Mouse (Mus musculus) liver, embryonic 15.5 days (tissue): ENCODE measurements at regions not wholly inside any gene's neighbourhood (a gene's known extent, or its start where the extent isn't known, plus 50 kb on each side); places are given as distances from the start of the nearest gene placed in this dataset.

Source experiments
- ATAC-seq: fragments of 200-750 bp; cut with Nextera tagmentation; 2 replicates; pipeline ENCODE4 v1.8.0; 2017; ENCODE audit warnings: moderate number of reproducible peaks, mild to moderate bottlenecking, moderate library complexity; ENCODE audit not compliant: insufficient read depth
- H3K27ac ChIP-seq: fragments of 300-500 bp; sonication (generic); replicated peaks from 2 replicates; pipeline ENCODE4 v1.5.1; 2015; ENCODE audit warnings: mild to moderate bottlenecking, inconsistent platforms
- H3K27me3 ChIP-seq: fragments of 300-500 bp; sonication (generic); 2 replicates; pipeline ENCODE4 v1.6.1; 2015; ENCODE audit warnings: mild to moderate bottlenecking, inconsistent platforms
- H3K36me3 ChIP-seq: fragments of 300-500 bp; sonication (generic); replicated peaks from 2 replicates; pipeline ENCODE4 v1.6.1; 2015; ENCODE audit warnings: moderate library complexity, mild to moderate bottlenecking, inconsistent platforms
- H3K4me1 ChIP-seq: fragments of 300-500 bp; sonication (generic); replicated peaks from 2 replicates; pipeline ENCODE4 v1.6.1; 2015; ENCODE audit warnings: inconsistent platforms
- H3K4me2 ChIP-seq: fragments of 300-500 bp; sonication (generic); 2 replicates; pipeline ENCODE4 v1.6.1; 2015; ENCODE audit warnings: moderate library complexity, mild to moderate bottlenecking, inconsistent platforms
- H3K4me3 ChIP-seq: fragments of 300-500 bp; sonication (generic); replicated peaks from 2 replicates; pipeline ENCODE4 v1.5.1; 2015; ENCODE audit warnings: mild to moderate bottlenecking, inconsistent platforms
- H3K9ac ChIP-seq: fragments of 300-500 bp; sonication (generic); 2 replicates; pipeline ENCODE4 v1.6.1; 2015; ENCODE audit warnings: moderate library complexity, mild to moderate bottlenecking, inconsistent platforms
- H3K9me3 ChIP-seq: fragments of 300-500 bp; sonication (generic); replicated peaks from 2 replicates; pipeline ENCODE4 v1.6.1; 2016; ENCODE audit warnings: inconsistent platforms
- WGBS: fragments of 180-500 bp; shearing (Covaris S2); methylation state at CpG from one replicate; pipeline ENCODE4 v1.1.7; 2015; ENCODE audit warnings: mixed read lengths; ENCODE audit not compliant: insufficient replicate concordance; 5-methylcytosine and 5-hydroxymethylcytosine counted together

- H3K9ac ChIP-seq, result no peak overlapping the region
- H3K9me3 ChIP-seq, result no peaks in the 10 kb centered on the region
- no peak overlapping the region for H3K4me3 ChIP-seq
- no peaks in the 10 kb centered on the region for H3K27me3 ChIP-seq
- 59% methylated on average over 15 of the region's 15 CpGs for WGBS
- H3K36me3 ChIP-seq, result no peaks in the 10 kb centered on the region
- no peaks in the 10 kb centered on the region for H3K4me1 ChIP-seq
- H3K4me2 ChIP-seq, result no peak overlapping the region
- no peak overlapping the region for H3K27ac ChIP-seq
- no peak for ATAC-seq
These were observed 90.2 kb upstream of the Nr4a3 start for GRCm38 (mm10) chr4:47954576-47955305.

GRCm38 (mm10) chr4:47964630-47965029 is 80.3 kb upstream of the Nr4a3 start:
- Histone ChIP-seq H3K4me1 (no peaks in the 10 kb centered on the region), H3K4me2 (no peak overlapping the region), H3K9me3 (no peaks in the 10 kb centered on the region), H3K27ac (no peak overlapping the region), H3K36me3 (no peaks in the 10 kb centered on the region), H3K9ac (no peak overlapping the region), H3K4me3 (no peak overlapping the region), H3K27me3 (no peaks in the 10 kb centered on the region)
- no peak for ATAC-seq
- 40% methylated on average over 4 of the region's 4 CpGs for WGBS

- Histone ChIP-seq H3K9me3 (no peaks in the 10 kb centered on the region), H3K4me3 (no peak overlapping the region), H3K27me3 (no peaks in the 10 kb centered on the region), H3K36me3 (no peaks in the 10 kb centered on the region), H3K4me1 (no peaks in the 10 kb centered on the region), H3K9ac (no peak overlapping the region), H3K27ac (no peak overlapping the region), H3K4me2 (no peak overlapping the region)
- 42% methylated on average over 4 of the region's 4 CpGs for WGBS
- ATAC-seq, result no peak
These were observed 73.1 kb upstream of the Nr4a3 start for GRCm38 (mm10) chr4:47971861-47972260.

GRCm38 (mm10) chr4:47979579-47980313 is 65.2 kb upstream of the Nr4a3 start:
- no peak overlapping the region for H3K4me3 ChIP-seq
- no peak overlapping the region for H3K27ac ChIP-seq
- H3K9me3 ChIP-seq, result no peaks in the 10 kb centered on the region
- H3K4me1 ChIP-seq, result no peaks in the 10 kb centered on the region
- no peak for ATAC-seq
- 57% methylated on average over 13 of the region's 13 CpGs for WGBS
- H3K4me2 ChIP-seq, result no peak overlapping the region
- no peaks in the 10 kb centered on the region for H3K27me3 ChIP-seq
- H3K9ac ChIP-seq, result no peak overlapping the region
- H3K36me3 ChIP-seq, result no peaks in the 10 kb centered on the region
